Mouse (Mus musculus): ENCODE data around the gene Olfr525.

GRCm38 (mm10) chr7:140295746-140296145 is 24.9 kb upstream of the Olfr525 start:
- TF ChIP-seq CTCF (IDR thresholded peaks at IDR 0.05; ENCODE audit: insufficient read depth, low read depth, low read length) (no peak), POLR2A (IDR thresholded peaks at IDR 0.05; ENCODE audit: insufficient read depth, low read depth, low read length) (no peak)
